Mouse (Mus musculus) limb, embryonic 13.5 days (tissue): ENCODE measurements around the gene Ptprr. TPM values are rescaled to one million over a fixed set of nuclear protein-coding genes. Genes with fewer than 3 reads are reported as not detected.
A peak's percentile ranks its signal among the peaks of the same experiment; 100 is the strongest.

ENCODE experiments used
- ATAC-seq: fragments of 200-750 bp; cut with Nextera tagmentation; 2 replicates; pipeline ENCODE4 v1.8.0; 2017; ENCODE audit warnings: low read depth, moderate number of reproducible peaks, moderate TSS enrichment; ENCODE audit not compliant: low FRiP score
- H3K27ac ChIP-seq: fragments of 300-500 bp; sonication (generic); 2 replicates; pipeline ENCODE4 v1.5.1; 2015; ENCODE audit warnings: inconsistent platforms, mild to moderate bottlenecking, moderate library complexity
- H3K27me3 ChIP-seq: fragments of 300-500 bp; sonication (generic); 2 replicates; pipeline ENCODE4 v1.6.1; 2015; ENCODE audit warnings: mild to moderate bottlenecking, inconsistent platforms
- H3K36me3 ChIP-seq: fragments of 300-500 bp; sonication (generic); 2 replicates; pipeline ENCODE4 v1.6.1; 2015; ENCODE audit warnings: inconsistent platforms, mild to moderate bottlenecking, moderate library complexity
- H3K4me1 ChIP-seq: fragments of 300-500 bp; sonication (generic); 2 replicates; pipeline ENCODE4 v1.6.1; 2015; ENCODE audit warnings: inconsistent platforms
- H3K4me2 ChIP-seq: fragments of 300-500 bp; sonication (generic); replicated peaks from 2 replicates; pipeline ENCODE4 v1.6.1; 2015; ENCODE audit warnings: inconsistent platforms, mild to moderate bottlenecking, moderate library complexity
- H3K4me3 ChIP-seq: fragments of 300-500 bp; sonication (generic); 2 replicates; pipeline ENCODE4 v1.5.1; 2015; ENCODE audit warnings: moderate library complexity, mild to moderate bottlenecking, inconsistent platforms
- H3K9ac ChIP-seq: fragments of 300-500 bp; sonication (generic); 2 replicates; pipeline ENCODE4 v1.6.1; 2015; ENCODE audit warnings: mild to moderate bottlenecking, inconsistent platforms
- H3K9me3 ChIP-seq: fragments of 300-500 bp; sonication (generic); 2 replicates; pipeline ENCODE4 v1.6.1; 2016; ENCODE audit warnings: inconsistent platforms
- WGBS: fragments of 180-500 bp; shearing (Covaris S2); methylation state at CpG from one replicate; pipeline ENCODE4 v1.1.7; 2015; 5-methylcytosine and 5-hydroxymethylcytosine counted together
- polyA plus RNA-seq: library from polyadenylated mRNA; unstranded; fragments of >200 nt; fragmentation: Nextera tagmentation; extraction: Ambion mirVana; gene quantifications from 2 replicates; pipeline ENCODE4 v1.2.1, GENCODE M21; 2015

Gene Ptprr
- polyA plus RNA-seq, 1 experiment from 2014 or later, result 0.27 TPM

DNA sequence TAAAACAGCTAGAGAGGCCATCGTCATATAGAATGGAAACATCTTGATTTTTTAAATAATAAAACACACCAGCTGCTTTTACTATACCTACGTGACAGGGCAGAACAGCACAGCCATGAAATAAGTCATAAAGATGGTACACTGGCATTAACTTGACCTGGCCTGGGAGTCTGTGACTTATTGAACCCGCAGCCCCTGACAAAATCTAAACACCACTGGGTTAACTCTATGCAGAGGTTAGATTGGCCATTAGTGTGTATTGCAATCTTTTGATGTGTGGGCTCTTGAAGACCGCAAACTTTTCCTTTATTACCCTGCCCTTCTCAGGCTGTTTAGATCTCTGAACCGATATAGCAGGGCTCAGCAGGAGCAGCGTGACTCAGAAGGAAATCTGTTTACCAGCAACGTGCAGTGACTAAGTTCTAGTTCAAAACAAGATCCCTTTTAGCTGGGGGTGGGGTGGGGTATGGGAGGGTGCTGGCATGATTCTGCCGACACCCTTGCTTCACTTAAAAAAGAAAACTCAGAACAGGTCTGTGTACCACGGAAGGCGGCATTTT lies 157.4 kb downstream of the Ptprr start:
- peaks cover 18% of the 10 kb centered on the region for H3K27me3 ChIP-seq
- no peak for ATAC-seq
- WGBS, result 21% methylated on average over 10 of the region's 10 CpGs
- H3K4me1 ChIP-seq, result peaks cover 12% of the 10 kb centered on the region
- no peaks in the 10 kb centered on the region for H3K36me3 ChIP-seq
- no peak overlapping the region for H3K4me2 ChIP-seq
- H3K4me3 ChIP-seq, result no peak overlapping the region
- H3K9me3 ChIP-seq, result no peaks in the 10 kb centered on the region
- no peak overlapping the region for H3K9ac ChIP-seq
- no peak overlapping the region for H3K27ac ChIP-seq

DNA sequence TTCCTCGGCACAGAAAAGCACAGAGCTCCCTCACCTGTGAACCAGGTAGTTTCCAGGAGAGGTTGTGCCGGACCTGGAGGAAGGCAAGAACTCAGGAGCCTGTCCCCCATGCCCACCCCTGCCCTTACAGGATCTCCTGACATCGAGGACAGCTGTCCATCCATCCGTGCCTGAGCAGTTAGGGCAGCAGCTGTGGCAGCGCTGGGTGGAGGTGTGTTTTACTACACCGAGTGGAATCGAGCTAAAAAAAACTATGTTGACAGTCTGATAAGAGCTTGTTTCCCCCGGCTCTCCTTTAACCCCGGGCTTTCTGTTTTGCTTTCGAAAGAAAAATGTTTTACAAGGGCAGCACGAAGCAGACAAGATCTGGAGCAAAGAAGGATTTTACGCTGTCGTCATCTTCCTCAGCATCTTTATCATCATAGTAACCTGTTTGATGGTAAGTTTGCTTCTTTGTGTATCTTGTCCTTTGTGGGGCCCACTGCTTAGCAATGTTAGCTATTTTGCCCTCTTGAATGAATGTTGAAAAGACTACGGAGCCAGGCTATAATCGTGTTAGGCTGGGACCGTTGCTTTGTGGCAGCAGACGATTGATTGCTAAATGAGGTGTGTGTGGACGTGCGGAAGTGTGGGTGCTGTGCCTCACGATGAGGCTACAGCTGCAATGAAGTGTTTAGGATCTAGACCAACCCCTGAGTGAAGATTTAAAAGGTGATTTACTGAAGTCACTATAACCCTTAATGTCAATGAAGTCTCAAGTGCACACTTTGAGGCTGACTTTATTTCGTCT lies 159.6 kb downstream of the Ptprr start:
- H3K4me2 ChIP-seq, result peak overlapping the region; percentile 58
- no peaks in the 10 kb centered on the region for H3K36me3 ChIP-seq
- 15% methylated on average over 21 of the region's 21 CpGs for WGBS
- H3K9ac ChIP-seq, result no peak overlapping the region
- H3K27ac ChIP-seq, result no peak overlapping the region
- H3K4me3 ChIP-seq, result peak overlapping the region; percentile 27
- ATAC-seq, result no peak
- H3K9me3 ChIP-seq, result no peaks in the 10 kb centered on the region
- H3K27me3 ChIP-seq, result peaks cover 23% of the 10 kb centered on the region
- peaks cover 12% of the 10 kb centered on the region for H3K4me1 ChIP-seq

DNA sequence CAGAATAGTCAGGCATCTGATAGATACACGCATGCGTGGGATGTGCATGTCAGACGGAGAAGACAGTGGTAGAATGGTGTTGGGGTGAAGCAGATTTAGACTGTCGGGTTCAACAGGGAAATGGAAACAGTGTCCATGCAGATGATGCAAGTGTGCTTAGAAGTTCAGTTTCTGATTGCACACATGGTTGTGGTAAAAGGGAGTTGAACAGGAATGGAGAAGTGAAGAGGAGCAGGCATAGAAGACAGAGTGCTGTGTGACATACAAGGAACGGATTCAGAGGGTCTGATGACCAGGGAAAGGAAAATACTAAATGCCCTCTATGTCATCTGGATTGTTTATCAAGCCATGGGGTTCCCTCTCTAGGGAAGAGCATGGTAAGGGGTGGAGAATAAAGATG lies 163.2 kb downstream of the Ptprr start:
- Histone ChIP-seq H3K9me3 (no peaks in the 10 kb centered on the region), H3K9ac (no peak overlapping the region), H3K4me2 (no peak overlapping the region), H3K4me1 (peaks cover 9% of the 10 kb centered on the region), H3K27ac (no peak overlapping the region), H3K27me3 (peaks cover 27% of the 10 kb centered on the region), H3K36me3 (no peaks in the 10 kb centered on the region), H3K4me3 (no peak overlapping the region)
- no peak for ATAC-seq
- 87% methylated on average over 5 of the region's 5 CpGs for WGBS

DNA sequence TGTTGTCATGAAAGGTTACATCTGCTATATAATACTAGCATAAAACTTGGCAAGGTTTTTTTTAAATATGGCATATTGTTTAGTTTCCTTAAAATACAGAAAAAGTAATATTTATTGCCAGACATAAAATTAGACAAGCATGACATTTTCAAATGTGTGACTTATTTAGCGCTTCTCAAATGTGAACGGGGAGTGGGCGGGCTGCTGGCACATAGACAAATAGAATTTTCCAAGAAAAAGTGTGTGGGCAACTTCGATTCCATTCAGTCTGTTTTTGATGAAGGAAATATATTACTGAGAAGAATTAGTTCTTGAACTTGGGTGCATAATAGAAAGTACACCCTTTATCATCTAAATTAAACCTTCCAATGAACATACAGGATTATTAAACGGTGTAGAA lies 164.2 kb downstream of the Ptprr start:
- peaks cover 20% of the 10 kb centered on the region for H3K27me3 ChIP-seq
- WGBS, result 74% methylated on average over 5 of the region's 5 CpGs
- no peaks in the 10 kb centered on the region for H3K36me3 ChIP-seq
- H3K4me3 ChIP-seq, result no peak overlapping the region
- no peaks in the 10 kb centered on the region for H3K9me3 ChIP-seq
- no peak overlapping the region for H3K27ac ChIP-seq
- no peak overlapping the region for H3K9ac ChIP-seq
- no peak overlapping the region for H3K4me2 ChIP-seq
- peaks cover 7% of the 10 kb centered on the region for H3K4me1 ChIP-seq
- no peak for ATAC-seq

DNA sequence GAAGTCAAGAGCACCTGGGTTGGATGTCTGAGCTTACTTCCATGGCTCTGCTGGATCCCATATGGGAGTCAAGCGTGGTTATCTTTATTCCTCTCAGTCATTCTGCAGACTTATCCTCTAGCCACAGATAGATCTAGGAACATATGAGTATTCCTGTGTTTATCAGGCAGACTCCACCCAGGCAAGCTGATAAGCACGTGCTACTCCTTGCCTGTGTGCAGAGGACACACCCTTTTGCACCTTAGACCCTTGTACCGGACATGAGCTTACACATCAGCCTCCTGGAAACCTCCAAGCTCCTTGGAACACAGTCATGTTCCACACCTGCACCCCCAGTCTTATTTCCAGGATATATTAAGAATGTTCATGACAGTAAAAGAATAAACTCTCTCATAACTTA lies 165.2 kb downstream of the Ptprr start:
- Histone ChIP-seq H3K27ac (no peak overlapping the region), H3K4me2 (no peak overlapping the region), H3K9ac (no peak overlapping the region), H3K4me1 (no peaks in the 10 kb centered on the region), H3K9me3 (no peaks in the 10 kb centered on the region), H3K36me3 (no peaks in the 10 kb centered on the region), H3K27me3 (peaks cover 14% of the 10 kb centered on the region; the same call in 1 of the 2 replicates), H3K4me3 (no peak overlapping the region)
- ATAC-seq, result no peak
- WGBS, result 77% methylated on average over 3 of the region's 3 CpGs

DNA sequence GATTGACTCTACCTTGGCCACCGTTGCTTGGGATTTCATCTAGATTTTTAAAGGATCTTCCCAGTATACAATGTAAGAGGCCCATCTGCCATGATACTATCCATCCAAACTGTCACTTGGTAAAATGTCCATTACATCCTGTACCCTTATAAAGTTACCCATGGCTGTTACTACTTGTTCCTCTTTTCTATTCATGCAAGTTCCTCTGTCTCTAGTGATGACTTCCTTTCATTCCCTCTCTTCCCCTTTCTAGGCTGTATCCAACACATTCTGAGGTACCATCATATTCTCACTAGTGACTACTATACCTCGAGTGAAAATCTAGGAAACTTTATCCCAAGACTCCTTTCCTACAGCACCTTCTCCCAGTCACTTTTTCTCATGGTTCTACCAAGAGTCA lies 173.7 kb downstream of the Ptprr start:
- Histone ChIP-seq H3K4me1 (no peaks in the 10 kb centered on the region), H3K9ac (no peak overlapping the region), H3K36me3 (no peaks in the 10 kb centered on the region), H3K9me3 (no peaks in the 10 kb centered on the region), H3K4me3 (no peak overlapping the region), H3K27ac (no peak overlapping the region), H3K27me3 (no peaks in the 10 kb centered on the region), H3K4me2 (no peak overlapping the region)
- 77% methylated on average over 2 of the region's 2 CpGs for WGBS
- ATAC-seq, result no peak

DNA sequence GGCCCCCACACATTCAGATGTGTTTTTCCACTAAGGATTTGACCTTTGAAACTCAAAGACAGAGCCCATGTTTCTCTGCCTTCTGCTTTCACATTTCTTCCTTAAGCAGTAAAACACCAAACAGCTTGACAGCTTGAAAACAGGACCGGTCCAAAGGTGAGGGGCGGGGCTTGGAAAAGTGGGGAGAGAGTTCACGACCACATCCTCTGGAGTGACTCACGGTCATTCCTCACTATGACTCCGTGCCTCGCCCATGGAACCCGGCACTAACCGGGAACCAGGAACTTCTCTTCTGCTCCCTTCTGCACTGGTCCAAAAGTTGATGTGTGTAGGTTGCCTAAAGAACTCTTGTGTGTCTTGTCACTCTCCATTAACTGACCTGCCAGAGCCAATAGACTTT lies 174.3 kb downstream of the Ptprr start:
- WGBS, result 81% methylated on average over 8 of the region's 8 CpGs
- H3K9me3 ChIP-seq, result no peaks in the 10 kb centered on the region
- ATAC-seq, result no peak

DNA sequence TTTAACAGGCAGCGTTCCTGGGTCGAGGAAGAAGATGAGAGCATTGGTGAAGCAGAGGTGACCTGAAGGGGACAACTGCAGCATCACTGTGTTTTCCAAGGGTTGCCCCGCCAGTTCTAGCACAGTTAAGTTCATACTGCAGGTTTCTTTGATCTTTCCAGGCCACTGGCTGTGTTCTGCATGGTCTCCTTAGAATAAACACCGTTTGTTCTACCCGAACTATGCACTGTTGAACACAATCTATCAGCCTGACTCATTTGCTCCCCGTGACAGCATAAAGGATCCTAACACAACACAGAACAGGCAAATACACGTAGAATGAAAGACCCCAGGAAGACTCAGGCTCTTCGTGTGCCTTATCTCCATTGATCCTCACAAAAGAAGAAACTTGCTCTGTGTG lies 176.4 kb downstream of the Ptprr start:
- no peaks in the 10 kb centered on the region for H3K9me3 ChIP-seq
- no peak for ATAC-seq
- no peak overlapping the region for H3K27ac ChIP-seq
- 66% methylated on average over 8 of the region's 8 CpGs for WGBS
- H3K4me3 ChIP-seq, result no peak overlapping the region
- H3K27me3 ChIP-seq, result no peaks in the 10 kb centered on the region
- no peak overlapping the region for H3K9ac ChIP-seq
- no peaks in the 10 kb centered on the region for H3K36me3 ChIP-seq
- H3K4me2 ChIP-seq, result no peak overlapping the region
- no peaks in the 10 kb centered on the region for H3K4me1 ChIP-seq

More for the DNA sequence above, 174.3 kb downstream of the Ptprr start:
- Histone ChIP-seq H3K4me2 (no peak overlapping the region), H3K4me1 (no peaks in the 10 kb centered on the region), H3K4me3 (no peak overlapping the region), H3K36me3 (no peaks in the 10 kb centered on the region), H3K27me3 (no peaks in the 10 kb centered on the region), H3K9ac (no peak overlapping the region), H3K27ac (no peak overlapping the region)

DNA sequence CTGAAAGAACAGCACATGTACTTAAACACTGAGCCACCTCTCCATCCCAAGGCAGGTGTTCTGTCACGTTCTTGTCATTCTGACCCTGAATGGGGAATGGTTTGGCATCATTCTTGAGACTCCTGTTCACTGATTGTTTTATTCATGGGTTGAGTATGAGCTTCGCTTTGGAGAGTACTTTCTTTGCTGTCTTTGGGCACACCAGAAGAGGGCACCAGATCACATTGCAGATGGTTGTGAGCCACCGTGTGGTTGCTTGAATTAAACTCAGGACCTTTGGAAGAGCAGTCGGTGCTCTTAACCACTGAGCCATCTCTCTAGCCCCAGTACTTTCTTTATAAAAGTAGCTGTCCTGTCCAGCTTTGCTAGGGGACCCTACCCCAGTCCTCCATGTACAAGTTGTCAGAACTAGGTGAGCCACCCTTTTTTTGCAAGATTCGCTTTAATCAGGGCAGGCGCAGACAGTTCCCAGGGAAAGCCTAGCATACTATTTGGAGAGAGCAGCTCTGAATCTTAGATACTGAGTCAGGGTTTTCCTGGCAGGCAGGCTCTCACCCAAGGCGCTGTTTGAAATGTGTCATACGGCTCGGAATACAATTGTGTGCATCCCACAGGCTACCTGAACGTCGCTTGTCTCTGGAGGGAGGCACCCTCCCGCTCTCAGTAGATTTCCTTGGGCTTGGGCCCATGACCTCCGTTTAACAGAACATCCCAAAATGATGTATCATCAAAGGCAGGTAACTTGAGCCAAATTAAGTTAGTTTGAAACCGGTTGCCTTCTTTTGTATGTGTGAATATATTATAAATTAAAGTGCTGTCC lies 178.8 kb downstream of the Ptprr start:
- Histone ChIP-seq H3K4me3 (no peak overlapping the region), H3K4me2 (peak overlapping the region; percentile 38), H3K27me3 (no peaks in the 10 kb centered on the region), H3K9ac (no peak overlapping the region), H3K4me1 (no peaks in the 10 kb centered on the region), H3K36me3 (no peaks in the 10 kb centered on the region), H3K9me3 (no peaks in the 10 kb centered on the region), H3K27ac (no peak overlapping the region)
- WGBS, result 23% methylated on average over 14 of the region's 14 CpGs
- no peak; the same call in 1 of the 2 replicates for ATAC-seq

DNA sequence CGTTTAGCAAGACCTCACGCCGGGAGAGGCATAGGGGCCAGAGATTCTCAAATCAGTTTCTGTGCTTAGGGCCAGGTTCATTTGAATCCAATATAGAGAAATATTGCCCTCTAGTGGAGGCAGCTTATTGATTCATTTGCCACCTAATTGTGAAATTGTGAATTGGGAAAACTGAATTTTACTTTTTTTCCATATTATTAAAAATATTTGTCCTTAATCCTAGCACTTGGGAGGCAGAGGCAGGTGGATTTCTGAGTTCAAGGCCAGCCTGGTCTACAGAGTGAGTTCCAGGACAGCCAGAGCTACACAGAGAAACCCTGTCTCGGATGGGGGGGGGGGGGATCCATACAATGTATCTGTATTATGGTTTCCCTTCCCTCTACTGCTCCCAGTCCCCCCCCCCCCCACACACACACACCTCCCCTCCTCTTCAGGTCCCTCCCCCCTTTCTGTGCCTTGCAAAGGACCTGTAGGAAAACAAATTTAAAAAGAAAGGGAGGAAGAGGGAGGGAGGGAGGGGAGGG lies 179.5 kb downstream of the Ptprr start:
- no peaks in the 10 kb centered on the region for H3K27me3 ChIP-seq
- WGBS, result 24% methylated on average over 4 of the region's 4 CpGs
- H3K4me3 ChIP-seq, result no peak overlapping the region
- no peaks in the 10 kb centered on the region for H3K9me3 ChIP-seq
- no peak overlapping the region for H3K9ac ChIP-seq
- no peak overlapping the region for H3K27ac ChIP-seq
- no peak for ATAC-seq
- H3K4me1 ChIP-seq, result no peaks in the 10 kb centered on the region
- no peaks in the 10 kb centered on the region for H3K36me3 ChIP-seq
- peak overlapping the region; percentile 38 for H3K4me2 ChIP-seq

DNA sequence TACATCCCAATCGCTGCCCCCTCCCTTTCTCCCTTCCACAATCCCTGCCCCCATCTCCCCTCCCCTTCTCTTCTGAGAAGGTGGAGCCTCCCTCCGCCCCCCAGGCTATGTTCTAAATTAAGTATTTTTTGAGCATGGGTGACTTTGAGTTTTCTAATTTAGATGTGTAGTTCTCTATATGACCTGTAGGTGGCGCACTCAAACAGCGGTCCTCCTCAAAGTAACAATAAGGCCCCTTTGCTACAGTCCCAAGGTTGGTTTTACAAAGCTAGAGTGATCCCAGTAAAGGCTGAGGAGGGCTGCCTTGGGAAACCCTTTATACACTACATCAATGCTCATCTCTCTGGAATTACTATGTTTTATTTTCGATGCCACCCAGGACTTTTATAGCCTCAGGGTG lies 181.0 kb downstream of the Ptprr start:
- Histone ChIP-seq H3K4me3 (no peak overlapping the region), H3K9me3 (no peaks in the 10 kb centered on the region), H3K27me3 (no peaks in the 10 kb centered on the region), H3K9ac (no peak overlapping the region), H3K4me1 (no peaks in the 10 kb centered on the region), H3K36me3 (no peaks in the 10 kb centered on the region), H3K4me2 (no peak overlapping the region), H3K27ac (no peak overlapping the region)
- ATAC-seq, result no peak
- 19% methylated on average over 5 of the region's 5 CpGs for WGBS

DNA sequence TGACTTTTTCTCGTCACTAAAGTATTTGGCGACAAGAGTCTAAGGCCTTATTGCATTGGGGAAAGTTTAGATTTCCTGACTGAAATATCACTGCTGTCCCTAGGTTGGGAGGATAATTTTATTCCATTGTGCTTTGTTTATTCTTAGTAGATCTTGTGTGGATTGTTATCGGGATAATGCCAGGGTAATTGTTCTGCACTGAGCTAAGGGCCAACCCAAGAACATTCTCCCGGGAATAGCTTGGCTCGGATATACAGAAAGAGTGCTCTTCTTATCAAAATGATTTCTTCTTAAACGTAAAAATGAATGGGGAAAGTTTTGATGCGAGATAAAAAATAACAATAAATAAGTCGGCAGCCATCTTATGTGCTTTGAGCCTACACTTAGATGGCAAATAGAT lies 183.5 kb downstream of the Ptprr start:
- Histone ChIP-seq H3K4me3 (no peak overlapping the region), H3K4me1 (peaks cover 9% of the 10 kb centered on the region), H3K9me3 (no peaks in the 10 kb centered on the region), H3K4me2 (no peak overlapping the region), H3K9ac (no peak overlapping the region), H3K36me3 (no peaks in the 10 kb centered on the region), H3K27ac (no peak overlapping the region), H3K27me3 (no peaks in the 10 kb centered on the region)
- no peak for ATAC-seq
- 85% methylated on average over 8 of the region's 8 CpGs for WGBS
